Mouse (Mus musculus) liver, postnatal 0 days (tissue): ENCODE data around the gene Fbrsl1.

Source experiments
- CTCF ChIP-seq: sonication (generic); IDR thresholded peaks from 2 replicates; pipeline ENCODE4 v1.5.1; 2016; ENCODE audit warnings: antibody characterized with exemption, low read depth
- EP300 ChIP-seq: IDR thresholded peaks from 2 replicates; pipeline ENCODE4 v1.6.1; 2016; ENCODE audit warnings: antibody characterized with exemption, low read depth, mild to moderate bottlenecking

GRCm38 (mm10) chr5:110494396-110494795 lies 46.1 kb upstream of the Fbrsl1 start:
- TF ChIP-seq CTCF (no peak), EP300 (no peak)
